29 mouse cellular contexts compared by ENCODE assay signal in genomic region chr10:98798634-98799415, GRCm38 (mm10).
DNase-seq lines count a peak whose midpoint lies in the region; ATAC-seq and TF ChIP-seq lines count a peak whose summit lies in the region.
"Had no signal": no experiment of that assay in that cellular context is flagged by ENCODE, and none has a peak within 500 bp of the region (broad histone marks: within the 10 kb centered on the region; RNA-seq: fewer than 3 reads in every experiment).

No protein-coding gene starts in this region.

- H3K27me3 ChIP-seq in CH12.LX (replicated peaks), result no peaks in the 10 kb centered on the region
- H3K27me3 ChIP-seq in intestine, embryonic 16.5 days (replicated peaks; ENCODE audit: control insufficient read depth, insufficient read depth, low read length), result no peaks in the 10 kb centered on the region
- H3K27me3 ChIP-seq: embryonic facial prominence, embryonic 13.5 days; heart, embryonic 15.5 days; hindbrain, embryonic 15.5 days; kidney, embryonic 15.5 days; limb, embryonic 15.5 days had no signal

- peaks cover 4% of the 10 kb centered on the region for H3K9me3 ChIP-seq in CH12.LX (replicated peaks; ENCODE audit: low read length)
- no peaks in the 10 kb centered on the region for H3K9me3 ChIP-seq in intestine, embryonic 16.5 days (ENCODE audit: control insufficient read depth, low read length)
- H3K9me3 ChIP-seq: embryonic facial prominence, embryonic 13.5 days; heart, embryonic 15.5 days; hindbrain, embryonic 15.5 days; kidney, embryonic 15.5 days; limb, embryonic 15.5 days had no signal

- in situ Hi-C loops in CH12.LX (cut with MboI; ENCODE audit: low pct_ligation_motif_present, low pct_unique_long_range_greater_than_20kb, low sequenced_read_pairs), result no loop called here

- no peak for TF ChIP-seq RAD21 in CH12.LX (IDR thresholded peaks at IDR 0.05; ENCODE audit: low read depth, low read length)

- no peak overlapping the region for H3K9ac ChIP-seq in CH12.LX (ENCODE audit: insufficient read depth, low read depth)
- H3K9ac ChIP-seq in intestine, embryonic 16.5 days (ENCODE audit: low read depth, low read length), result no peak overlapping the region
- H3K9ac ChIP-seq: embryonic facial prominence, embryonic 13.5 days; heart, embryonic 15.5 days; hindbrain, embryonic 15.5 days; kidney, embryonic 15.5 days; limb, embryonic 15.5 days; liver, embryonic 14.5 days; lung, embryonic 14.5 days had no signal

- peak; percentile 32 for DNase-seq in CD4-positive helper T cell, adult 2 months (ENCODE audit: low read depth, low spot score)
- peak; percentile 46 for DNase-seq in CH12.LX (ENCODE audit: extremely low read depth)
- DNase-seq in lung, postnatal 10 days, result no peak
- no peak for DNase-seq in embryo, embryonic 10 days (ENCODE audit: low spot score)
- DNase-seq in kidney, adult 18-20 months, result no peak
- DNase-seq: adrenal gland, postnatal 25 days; cerebellum, adult 11 months; cerebellum, postnatal 14 days; embryo, embryonic 11 days; gastrocnemius, postnatal 25 days; kidney, postnatal 36 days; left cerebral cortex, postnatal 4 days; lung, embryonic 14.5 days; lung, postnatal 4 days; right cerebral cortex, postnatal 14 days; thymus, postnatal 14 days had no signal

- ATAC-seq in common myeloid progenitor, adult 5-6 weeks (replicated peaks; ENCODE audit: low read depth, poor library complexity, severe bottlenecking), result peak; percentile 72
- ATAC-seq in megakaryocyte progenitor cell, adult 5-6 weeks (replicated peaks; ENCODE audit: poor library complexity), result peak; percentile 85
- ATAC-seq in intestine, embryonic 16.5 days, result no peak
- ATAC-seq: forebrain, embryonic 16.5 days; intestine, postnatal 0 days had no signal

- H3K36me3 ChIP-seq in CH12.LX (replicated peaks in 1 of 2; ENCODE audit: control insufficient read depth in 1 of 2, insufficient read depth in 1 of 2, low read length in 1 of 2), result no peaks in the 10 kb centered on the region
- H3K36me3 ChIP-seq in intestine, embryonic 16.5 days (ENCODE audit: control insufficient read depth, insufficient read depth, low read length), result no peaks in the 10 kb centered on the region
- H3K36me3 ChIP-seq: embryonic facial prominence, embryonic 13.5 days; heart, embryonic 15.5 days; hindbrain, embryonic 15.5 days; kidney, embryonic 15.5 days; limb, embryonic 15.5 days had no signal

- TF ChIP-seq EP300 in CH12.LX (IDR thresholded peaks at IDR 0.05; ENCODE audit: low read length), result 0 out of 2 replicates have a peak, but pooled peaks have one; percentile 40

- TF ChIP-seq CTCF in CH12.LX (conservative IDR thresholded peaks at IDR 0.05 in 1 of 2, IDR thresholded peaks at IDR 0.05 in 1 of 2; ENCODE audit: low read depth in 2 of 2, low read length in 2 of 2), result no peak

- WGBS in intestine, embryonic 16.5 days, result 73% methylated on average over 6 of the region's 6 CpGs

- no peak overlapping the region for H3K27ac ChIP-seq in CH12.LX (ENCODE audit: insufficient read depth, low read depth)
- H3K27ac ChIP-seq in intestine, embryonic 16.5 days (ENCODE audit: low read length), result no peak overlapping the region
- H3K27ac ChIP-seq: embryonic facial prominence, embryonic 13.5 days; heart, embryonic 15.5 days; hindbrain, embryonic 15.5 days; kidney, embryonic 15.5 days; limb, embryonic 15.5 days; liver, embryonic 14.5 days had no signal

- no peak overlapping the region for H3K4me2 ChIP-seq in CH12.LX (ENCODE audit: insufficient read depth, low read depth, poor library complexity, severe bottlenecking)
- H3K4me2 ChIP-seq in intestine, embryonic 16.5 days (ENCODE audit: low read depth, low read length), result no peak overlapping the region
- H3K4me2 ChIP-seq: embryonic facial prominence, embryonic 13.5 days; heart, embryonic 15.5 days; hindbrain, embryonic 15.5 days; kidney, embryonic 15.5 days; limb, embryonic 15.5 days; lung, embryonic 14.5 days; midbrain, embryonic 11.5 days had no signal

- no peaks in the 10 kb centered on the region for H3K79me2 ChIP-seq in CH12.LX (replicated peaks; ENCODE audit: control insufficient read depth, extremely low read depth, insufficient read depth, poor library complexity, severe bottlenecking)

- TF ChIP-seq POLR2A in CH12.LX (IDR thresholded peaks at IDR 0.05; ENCODE audit: low read depth, low read length), result no peak

- dilution Hi-C loops in CH12.LX (cut with MboI; ENCODE audit: extremely low pct_ligation_motif_present, extremely low pct_unique_long_range_greater_than_20kb, low sequenced_read_pairs), result no loop called here

- H3K4me1 ChIP-seq in CH12.LX (ENCODE audit: control insufficient read depth in 1 of 2, insufficient read depth in 2 of 2), result peaks cover 5 to 22% of the 10 kb centered on the region in 2 experiments; a peak in 3 of 4 replicates
- H3K4me1 ChIP-seq in intestine, embryonic 16.5 days (ENCODE audit: control insufficient read depth, insufficient read depth, low read length), result no peaks in the 10 kb centered on the region
- H3K4me1 ChIP-seq: heart, embryonic 15.5 days; kidney, embryonic 15.5 days; limb, embryonic 15.5 days had no signal

- H3K4me3 ChIP-seq in CH12.LX (replicated peaks in 1 of 3; ENCODE audit: low read depth in 2 of 3, low read length in 2 of 3, poor library complexity in 1 of 3), result no peak overlapping the region
- no peak overlapping the region for H3K4me3 ChIP-seq in intestine, embryonic 16.5 days (ENCODE audit: low read length)
- H3K4me3 ChIP-seq: embryonic facial prominence, embryonic 13.5 days; erythroblast, embryonic 14.5 days; heart, embryonic 15.5 days; hindbrain, embryonic 15.5 days; kidney, embryonic 15.5 days; limb, embryonic 15.5 days had no signal

TF ChIP-seq in CH12.LX, 34 proteins besides CTCF, POLR2A, EP300 and RAD21:
- TF ChIP-seq BHLHE40 (IDR thresholded peaks at IDR 0.05; ENCODE audit: low read depth, low read length), result 0 out of 2 replicates have a peak, but pooled peaks have one; percentile 8
- no peak for TF ChIP-seq GABPA (IDR thresholded peaks at IDR 0.05; ENCODE audit: insufficient replicate concordance, low read depth, low read length)

Comparison
In these comparisons a context has a peak if more than half of its experiments do, and no peak if none do; other contexts are left out.
1. DNase-seq: peak in CD4-positive helper T cell, adult 2 months (single experiment) and CH12.LX (single experiment); none in lung, postnatal 10 days (single experiment), embryo, embryonic 10 days (single experiment) and kidney, adult 18-20 months (single experiment).